Mouse (Mus musculus) MEL-GATA-1-ER (cell line): ENCODE results near the gene Tcam1.
A peak's percentile ranks its signal among the peaks of the same experiment; 100 is the strongest.
"Not testable (repeated sequence)": the region's sequence is repeated elsewhere in the genome, so short reads cannot be mapped to it uniquely, and the experiment has no call there.

ENCODE experiments used
- DNase-seq: peaks from one replicate; pipeline ENCODE4 v3.0.0-alpha.2; 2012; ENCODE audit warnings: low read depth; ENCODE audit errors: extremely low read depth

Tcam1 gene

GRCm38 (mm10) chr11:106276454-106276853 is at the start of gene Tcam1:
Tcam1 (plus strand) TSS chr11:106276672.
- DNase-seq: peak; percentile 94

DNA sequence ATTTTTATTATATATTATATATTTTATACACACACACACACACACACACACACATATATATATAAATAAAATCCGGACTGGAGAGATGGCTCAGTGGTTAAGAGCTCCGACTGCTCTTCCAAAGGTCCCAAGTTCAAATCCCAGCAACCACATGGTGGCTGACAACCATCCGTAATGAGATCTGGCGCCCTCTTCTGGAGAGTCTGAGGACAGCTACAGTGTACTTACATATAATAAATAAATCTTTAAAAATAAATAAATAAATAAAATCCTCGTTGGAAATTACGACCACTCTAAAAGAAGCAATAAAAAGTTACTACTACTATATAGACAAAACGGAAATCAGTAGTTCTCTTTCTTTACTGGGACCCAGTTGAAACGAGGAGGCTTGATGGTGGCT is 42.5 kb upstream of the Tcam1 start:
- DNase-seq: not testable (repeated sequence)

DNA sequence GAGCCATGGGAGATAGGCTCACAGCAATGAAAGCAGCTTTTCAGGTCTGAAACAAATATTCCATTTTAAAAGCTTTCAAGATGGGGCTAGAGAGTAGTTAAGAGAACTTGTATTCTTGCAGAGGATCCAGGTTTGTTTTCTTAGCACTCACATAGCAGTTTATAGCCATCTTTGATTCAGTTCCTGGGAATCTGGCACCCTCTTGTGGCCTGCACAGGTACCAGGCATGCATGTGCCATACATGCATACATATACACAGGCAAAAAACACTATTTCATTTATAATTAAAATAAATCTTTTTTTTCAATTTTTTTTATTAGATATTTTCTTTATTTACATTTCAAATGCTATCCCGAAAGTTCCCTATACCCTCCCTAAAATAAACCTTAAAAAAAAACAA is 29.6 kb upstream of the Tcam1 start:
- no peak for DNase-seq

DNA sequence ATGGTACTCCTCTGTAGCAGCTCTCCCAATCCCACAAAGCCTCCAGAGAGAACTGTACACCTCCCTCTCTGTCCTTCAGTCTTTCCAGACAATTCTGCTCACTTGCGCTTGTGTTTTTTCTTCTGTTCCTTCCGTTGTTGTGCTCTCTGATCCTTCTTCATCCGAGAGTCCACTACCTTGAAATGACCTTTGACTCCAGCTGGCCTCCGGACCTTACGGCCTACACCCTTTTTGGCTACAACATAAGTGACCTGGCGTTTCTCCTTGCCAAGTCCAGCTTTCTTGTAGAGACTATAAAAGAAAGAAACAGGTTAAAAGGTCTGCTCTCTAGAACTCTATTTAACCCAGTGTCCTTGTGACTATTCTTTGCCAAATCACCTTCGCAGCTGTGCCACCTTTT is 27.1 kb upstream of the Tcam1 start:
- no peak for DNase-seq

DNA sequence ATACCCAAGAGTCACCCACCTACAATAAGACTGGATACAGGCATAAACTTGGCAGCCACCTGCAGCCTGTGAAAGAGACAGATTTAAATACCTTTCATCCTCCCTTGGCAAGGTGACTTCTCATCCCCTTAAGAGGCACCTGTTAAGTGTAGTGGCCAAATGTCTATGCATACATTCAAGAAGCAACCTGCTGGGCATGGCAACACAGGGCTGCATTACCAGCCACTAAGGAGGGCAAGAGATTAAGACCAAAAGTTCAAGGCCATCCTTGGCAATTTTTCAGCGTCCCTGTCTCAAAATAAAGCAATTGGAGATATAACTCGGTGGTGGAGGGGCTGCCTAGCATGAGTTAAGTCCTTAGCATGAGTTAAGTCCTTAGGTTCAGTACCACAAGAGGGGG is 21.7 kb upstream of the Tcam1 start:
- DNase-seq: no peak

- DNase-seq: no peak
These were observed 21.3 kb upstream of the Tcam1 start for GRCm38 (mm10) chr11:106255174-106255573.

DNA sequence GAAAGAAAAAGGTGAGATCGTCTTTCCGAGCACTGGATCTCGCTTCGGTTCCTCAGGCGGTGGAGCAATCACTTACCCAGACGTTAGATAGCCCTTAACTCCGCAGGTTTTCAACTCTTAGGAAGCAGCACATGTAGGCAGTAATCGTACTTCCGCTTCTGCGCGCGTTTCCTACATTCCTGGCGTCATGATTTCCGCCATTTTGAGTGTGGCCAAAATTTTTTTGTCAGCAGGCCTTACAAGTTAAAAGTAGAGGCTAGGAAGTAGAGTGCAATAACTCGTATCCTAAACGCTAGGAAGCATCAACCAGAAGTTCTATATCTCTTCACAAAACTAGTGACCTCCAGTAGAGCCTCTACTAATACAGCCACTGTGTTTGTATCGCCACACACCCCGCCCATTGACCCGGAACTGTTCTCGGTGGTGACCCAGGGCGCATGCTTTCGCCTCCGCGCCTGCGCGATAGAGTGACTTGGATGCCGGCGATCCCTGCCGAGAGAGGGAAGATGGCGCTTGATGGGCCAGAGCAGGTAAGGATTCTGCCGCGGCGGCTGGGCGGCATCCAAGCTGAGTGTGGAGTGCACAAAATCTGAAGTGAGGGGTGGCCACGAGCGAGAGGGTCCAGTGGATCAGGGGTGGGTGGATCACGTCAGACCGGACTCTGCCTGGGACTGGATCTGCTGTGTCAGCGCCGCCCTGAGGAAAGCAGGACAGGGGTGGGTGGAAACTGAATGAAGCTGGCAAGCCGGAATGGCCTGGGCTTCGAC is 20.6 kb upstream of the Tcam1 start, which contains the start of the genes Ftsj3 and Psmc5:
Gene Ftsj3, minus strand, starts transcription at position 395 of the 767 bp plus-strand sequence.
Gene Psmc5, plus strand, starts transcription at position 470 of the 767 bp plus-strand sequence.
- peak; percentile 84 for DNase-seq

GRCm38 (mm10) chr11:106256775-106257174 is 19.7 kb upstream of the Tcam1 start:
- DNase-seq: no peak

GRCm38 (mm10) chr11:106260826-106261450 is 15.5 kb upstream of the Tcam1 start:
- DNase-seq: no peak

GRCm38 (mm10) chr11:106263963-106264362 is 12.5 kb upstream of the Tcam1 start:
- DNase-seq: no peak

DNA sequence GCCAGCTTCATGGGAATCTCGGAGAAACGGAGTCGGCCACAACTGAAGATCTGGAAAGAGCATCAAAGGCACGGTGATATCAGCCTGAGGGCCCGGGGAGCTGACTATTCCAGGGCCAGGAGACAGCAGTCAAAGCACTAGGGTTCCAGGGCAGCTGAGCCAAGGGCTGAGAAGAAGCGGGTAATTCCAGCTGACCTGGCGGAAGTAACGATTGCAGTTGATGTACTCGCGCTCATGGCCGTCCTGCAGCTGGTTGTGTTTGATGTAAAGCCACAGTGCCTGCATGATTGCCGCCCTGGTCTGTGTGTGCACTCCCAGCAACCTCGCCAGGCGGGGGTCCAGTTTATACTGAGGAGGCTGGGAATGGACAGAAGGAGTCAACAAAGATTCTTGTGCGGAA is 11.5 kb upstream of the Tcam1 start:
- DNase-seq: no peak

DNA sequence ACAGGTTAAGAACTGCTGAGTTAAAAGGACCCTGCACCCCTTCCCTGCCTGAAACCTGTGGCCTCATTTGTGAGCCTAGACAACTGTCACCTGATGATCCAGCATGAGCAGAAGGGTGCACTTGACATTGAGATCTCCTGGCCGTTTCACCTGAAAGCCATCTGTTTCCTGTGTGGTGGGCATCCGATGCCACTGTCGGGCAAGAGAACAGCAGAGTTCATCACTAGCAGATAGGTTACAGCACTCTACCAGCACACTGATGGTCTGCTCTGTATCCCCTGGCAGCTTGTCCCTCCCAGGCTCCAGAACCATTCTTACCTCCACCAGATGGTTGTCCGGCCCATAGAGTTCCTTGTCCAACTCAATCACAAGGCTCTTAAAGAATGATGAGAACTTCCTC is 10.9 kb upstream of the Tcam1 start:
- no peak for DNase-seq

GRCm38 (mm10) chr11:106266431-106266830 is 10.0 kb upstream of the Tcam1 start:
- DNase-seq: no peak

DNA sequence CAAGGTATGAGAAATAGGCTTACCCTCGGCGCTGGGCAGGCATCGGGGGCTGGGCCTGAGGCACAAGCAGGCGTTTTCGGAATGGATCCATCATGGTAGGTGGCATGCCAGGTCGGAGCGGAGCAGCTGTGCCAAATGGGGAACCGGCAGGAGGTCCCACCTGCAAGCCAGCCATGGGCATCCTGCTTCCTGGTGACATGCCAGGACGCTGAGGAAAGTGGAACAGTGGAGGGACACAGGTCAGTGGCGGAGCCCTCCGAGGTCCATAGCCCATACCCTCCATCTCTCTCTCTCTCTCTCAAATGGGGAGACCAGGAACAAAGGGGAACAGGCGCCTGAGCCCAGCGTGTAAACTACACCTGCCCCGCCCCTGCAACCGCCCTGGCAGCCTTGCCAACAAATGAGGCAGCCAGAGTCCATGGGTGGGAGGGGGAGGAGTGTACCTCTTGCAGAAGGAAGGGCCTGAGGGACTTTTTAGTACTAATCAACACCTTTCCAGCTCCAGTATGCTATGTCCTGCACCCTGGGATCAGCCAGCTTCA is 9.1 kb upstream of the Tcam1 start:
- DNase-seq: no peak

- no peak for DNase-seq
These were observed 8.6 kb upstream of the Tcam1 start for GRCm38 (mm10) chr11:106267871-106268270.

GRCm38 (mm10) chr11:106268326-106269059 is 8.0 kb upstream of the Tcam1 start:
- no peak for DNase-seq

- DNase-seq: no peak
These were observed 7.4 kb upstream of the Tcam1 start for GRCm38 (mm10) chr11:106269060-106269431.

- DNase-seq: no peak
These were observed 5.2 kb upstream of the Tcam1 start for GRCm38 (mm10) chr11:106271131-106271793.

GRCm38 (mm10) chr11:106271794-106272643 is 4.5 kb upstream of the Tcam1 start:
- no peak for DNase-seq

DNA sequence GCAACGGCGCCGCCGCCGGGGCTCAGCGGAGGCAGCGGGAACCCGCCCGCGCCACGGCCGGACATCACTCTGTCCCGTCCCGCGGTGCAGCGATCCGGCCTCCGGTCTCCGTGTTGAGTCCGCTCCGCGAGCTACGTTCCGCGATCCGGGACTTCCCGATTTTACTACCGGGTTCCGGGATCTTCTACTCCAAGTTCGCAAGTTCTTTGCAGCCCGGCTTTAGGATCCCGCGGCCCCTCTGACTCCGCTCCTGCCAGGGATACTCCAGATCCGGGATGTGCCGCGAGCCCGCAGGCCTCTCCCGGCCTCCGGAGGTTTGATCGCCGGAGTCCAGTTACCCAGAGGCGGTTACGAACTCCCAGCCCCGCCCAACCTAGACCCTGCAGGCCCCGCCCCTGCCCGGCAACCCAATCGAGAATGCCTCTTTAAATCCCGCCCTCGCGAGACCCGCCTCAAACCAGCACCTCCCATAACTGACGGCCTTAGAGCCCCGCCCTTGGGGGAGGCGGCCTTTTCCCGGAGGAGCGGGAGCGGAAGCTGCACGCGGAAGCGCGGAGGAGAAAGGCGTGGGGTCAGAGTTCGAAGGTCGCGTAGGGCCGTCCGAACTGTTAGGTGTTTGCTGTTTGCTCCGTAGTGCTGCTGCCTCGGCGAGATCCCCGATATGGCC is 3.7 kb upstream of the Tcam1 start, which contains the start of gene Smarcd2:
Gene Smarcd2, minus strand, starts transcription at position 329 of the 667 bp plus-strand sequence.
- peak; percentile 92 for DNase-seq
